Mouse (Mus musculus) adrenal gland, postnatal 10 days (tissue): ENCODE measurements at regions not wholly inside any gene's neighbourhood (a gene's known extent, or its start where the extent isn't known, plus 50 kb on each side); places are given as distances from the start of the nearest gene placed in this dataset.

Source experiments
- DNase-seq: peaks from one replicate; pipeline ENCODE4 v3.0.0; 2021; ENCODE audit warnings: mixed read lengths

DNA sequence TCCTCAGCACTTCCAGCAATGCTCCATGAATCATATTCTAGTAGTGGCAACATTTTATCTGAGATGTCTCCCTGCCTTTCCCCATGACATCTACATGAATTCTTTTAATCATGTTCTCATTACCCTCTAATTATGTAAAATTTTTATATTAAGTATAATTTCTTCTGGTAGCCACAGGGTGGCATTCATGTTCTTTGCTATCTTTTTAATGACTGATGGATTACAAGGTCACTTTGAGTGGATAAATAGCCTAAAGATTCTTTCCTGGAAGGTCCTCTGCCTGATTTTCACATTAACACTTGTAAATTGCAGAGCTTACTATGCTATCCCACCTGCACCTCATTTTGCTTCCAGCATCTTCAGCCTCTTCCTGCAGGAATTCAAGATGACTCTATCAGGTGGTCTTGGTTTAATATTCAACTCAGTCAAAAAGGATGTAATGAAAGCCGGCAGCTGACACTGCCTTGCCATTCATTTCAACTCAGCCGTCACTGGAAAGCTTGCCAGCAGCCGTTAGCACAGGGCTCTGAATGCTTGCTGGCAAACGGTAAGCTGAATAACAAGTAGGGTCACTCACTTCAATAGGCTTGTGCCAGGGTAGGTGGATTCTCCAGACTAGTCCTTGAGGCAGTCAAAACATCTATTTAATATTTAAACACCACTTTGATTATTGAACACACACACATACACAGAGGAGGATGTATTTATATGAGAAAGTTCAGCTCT, 97.0 kb upstream of the Fshr start:
- DNase-seq = no peak

DNA sequence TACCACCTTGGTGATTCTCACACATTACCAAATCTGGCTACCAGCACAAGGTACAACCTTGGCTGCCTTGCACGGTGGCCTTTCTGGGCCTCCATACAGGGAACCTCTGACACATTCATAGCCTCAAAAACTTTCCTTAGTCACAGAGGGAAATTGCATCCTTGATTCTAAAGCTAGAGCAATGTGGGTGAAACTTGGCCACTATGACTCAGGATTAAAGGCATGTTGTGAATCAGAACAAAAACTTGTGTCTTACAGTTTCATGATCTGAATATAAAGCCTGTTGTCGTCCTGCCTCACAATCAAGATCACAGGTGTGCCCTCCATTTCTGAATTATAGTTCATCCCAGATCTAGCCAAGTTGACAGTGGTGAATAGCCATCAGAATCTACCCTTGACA, 80.8 kb upstream of the Fshr start:
- no peak for DNase-seq

DNA sequence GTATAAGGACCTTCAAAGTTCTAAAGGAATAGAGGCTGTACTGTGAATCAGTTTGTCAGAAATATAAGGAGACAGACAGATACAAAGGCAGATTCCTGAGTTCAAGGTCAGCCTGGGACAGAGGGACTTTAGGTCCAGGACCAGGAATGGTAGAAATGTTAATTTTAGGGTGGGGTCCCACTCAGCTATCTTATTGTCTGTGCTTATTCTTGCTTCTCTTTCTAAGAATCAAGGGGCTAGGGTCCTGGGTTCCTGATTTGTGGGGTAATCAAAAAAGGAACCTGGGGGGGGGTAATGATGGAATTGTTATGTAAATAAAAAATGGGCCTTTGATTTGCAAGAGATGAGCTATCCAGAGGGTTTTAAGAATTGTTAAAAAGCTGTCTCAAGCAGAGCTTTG, 71.7 kb upstream of the Fshr start:
- no peak for DNase-seq

DNA sequence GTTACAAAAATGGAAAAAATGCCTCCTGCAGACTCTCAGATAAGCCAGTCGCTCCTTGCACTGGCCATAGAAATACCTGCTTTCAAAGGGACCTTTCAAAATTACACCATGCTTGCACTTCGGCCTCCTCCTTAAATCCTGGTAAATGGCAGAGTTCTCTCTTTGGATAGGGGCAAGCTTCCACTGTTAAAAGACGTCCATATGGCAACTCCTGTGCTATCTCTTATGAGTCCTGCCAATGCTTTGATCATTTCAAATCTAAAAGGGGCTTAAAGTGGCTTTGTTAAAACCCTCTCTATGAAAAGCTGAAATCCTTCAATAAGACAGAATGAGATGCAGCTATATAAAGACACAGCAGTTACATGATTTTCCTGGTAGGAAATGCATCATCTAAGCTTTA, 55.2 kb upstream of the Fshr start:
- no peak for DNase-seq

DNA sequence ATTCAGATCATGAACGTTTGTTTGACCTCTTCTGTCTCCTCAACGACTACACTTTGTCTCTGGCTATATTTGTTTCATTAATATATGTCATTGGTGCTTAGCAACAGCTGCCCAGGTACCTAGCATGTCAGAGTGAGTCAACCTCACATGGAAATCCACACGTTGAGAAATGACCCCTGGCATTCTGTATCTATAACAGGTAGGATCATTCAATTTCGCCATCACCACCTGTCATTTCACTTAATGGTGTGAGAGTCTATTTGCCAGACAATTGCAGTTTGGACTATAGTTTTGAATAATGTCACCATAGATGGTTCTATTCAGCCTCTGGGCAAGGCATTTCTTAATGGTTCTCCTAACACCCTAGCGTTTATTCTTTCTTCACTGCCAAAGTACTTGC, 50.3 kb upstream of the Fshr start:
- no peak for DNase-seq
